Mouse (Mus musculus): Measurements from ENCODE around the gene Zfp423. TPM values are rescaled to one million over a fixed set of nuclear protein-coding genes. Genes with fewer than 3 reads are reported as not detected.

Gene Zfp423
- total and polyA plus RNA-seq, 3 experiments = not detected

DNA sequence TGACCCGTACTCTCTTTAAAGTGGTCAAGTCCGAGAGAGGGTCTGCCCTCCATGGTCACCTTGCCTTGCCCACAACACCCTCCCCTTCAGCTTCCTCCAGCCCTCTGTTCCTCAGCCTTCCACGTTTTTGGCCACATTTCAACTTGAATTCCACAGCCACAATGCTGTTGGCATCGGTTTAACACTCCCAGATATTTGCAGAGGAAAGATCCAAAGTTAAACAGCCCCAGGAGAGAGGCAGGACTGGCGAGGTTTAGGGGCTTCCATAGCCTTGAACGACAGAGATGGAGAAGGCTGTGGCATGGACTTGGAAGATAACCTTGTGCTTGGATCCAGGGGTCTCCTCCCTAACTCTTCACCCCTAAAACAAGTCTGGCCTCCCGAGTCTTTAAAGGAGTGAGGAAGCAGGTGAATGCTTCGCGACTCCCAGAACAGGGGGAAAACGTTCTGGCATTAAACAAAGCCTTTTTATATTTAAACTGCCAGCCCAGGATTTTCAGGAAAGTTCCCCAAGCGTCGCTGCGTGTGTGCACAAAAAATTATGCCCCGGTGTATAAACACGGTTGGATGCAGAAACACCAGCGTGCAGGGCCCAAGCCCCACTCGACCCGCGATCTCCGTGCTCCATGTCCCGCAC is 14.8 kb upstream of the Zfp423 start:
- Histone ChIP-seq H3K4me1 (ENCODE audit: control insufficient read depth in 1 of 2, insufficient read depth in 2 of 2, low read length in 2 of 2) (no peaks in the 10 kb centered on the region), H3K9ac (ENCODE audit: control insufficient read depth, low read depth, low read length, poor library complexity, severe bottlenecking) (no peak overlapping the region), H3K9me3 (replicated peaks; ENCODE audit: insufficient read depth, low read length) (no peaks in the 10 kb centered on the region), H3K4me3 (ENCODE audit: control insufficient read depth in 1 of 2, insufficient read depth in 1 of 2, low read depth in 2 of 2, low read length in 2 of 2) (no peak overlapping the region), H3K36me3 (ENCODE audit: control insufficient read depth in 1 of 2, insufficient read depth in 2 of 2, low read length in 2 of 2) (no peaks in the 10 kb centered on the region), H3K79me2 (ENCODE audit: control insufficient read depth, insufficient read depth, low read length, poor library complexity) (no peaks in the 10 kb centered on the region), H3K27ac (ENCODE audit: control insufficient read depth, low read depth, low read length) (no peak overlapping the region), H3K27me3 (ENCODE audit: control insufficient read depth in 1 of 2, insufficient read depth in 2 of 2, low read length in 2 of 2) (no peaks in the 10 kb centered on the region)
- DNase-seq (ENCODE audit: low read depth, low spot score) = no peak
- TF ChIP-seq SIN3A (IDR thresholded peaks at IDR 0.05; ENCODE audit: low read length) (no peak), CTCF (IDR thresholded peaks at IDR 0.05 in 2 of 3, conservative IDR thresholded peaks at IDR 0.05 in 1 of 3; ENCODE audit: control insufficient read depth in 1 of 3, insufficient read depth in 1 of 3, low read depth in 2 of 3, low read length in 3 of 3, poor library complexity in 1 of 3, severe bottlenecking in 1 of 3) (no peak), HCFC1 (IDR thresholded peaks at IDR 0.05; ENCODE audit: low read depth, low read length) (no peak), MYB (IDR thresholded peaks at IDR 0.05; ENCODE audit: low read depth, low read length) (no peak), MAFK (IDR thresholded peaks at IDR 0.05; ENCODE audit: borderline replicate concordance, low read depth, low read length) (no peak), BHLHE40 (IDR thresholded peaks at IDR 0.05; ENCODE audit: borderline replicate concordance, low read depth, low read length) (no peak), MAZ (IDR thresholded peaks at IDR 0.05; ENCODE audit: low read depth, low read length) (no peak), NELFE (IDR thresholded peaks at IDR 0.05; ENCODE audit: low read depth, low read length) (no peak), TCF12 (IDR thresholded peaks at IDR 0.05; ENCODE audit: low read depth, low read length) (no peak), POLR2AphosphoS2 (IDR thresholded peaks at IDR 0.05; ENCODE audit: low read length) (no peak), ZC3H11A (IDR thresholded peaks at IDR 0.05; ENCODE audit: low read depth, low read length) (no peak), NRF1 (IDR thresholded peaks at IDR 0.05; ENCODE audit: insufficient read depth, low read depth, low read length, poor library complexity, severe bottlenecking) (no peak), RCOR1 (IDR thresholded peaks at IDR 0.05; ENCODE audit: low read depth, low read length) (no peak), POLR2A (IDR thresholded peaks at IDR 0.05; ENCODE audit: control insufficient read depth in 1 of 2, insufficient read depth in 1 of 2, low read depth in 1 of 2, low read length in 2 of 2, poor library complexity in 1 of 2) (no peak), TBP (IDR thresholded peaks at IDR 0.05; ENCODE audit: low read depth, low read length) (no peak), MAX (IDR thresholded peaks at IDR 0.05; ENCODE audit: low read length) (no peak), MXI1 (IDR thresholded peaks at IDR 0.05; ENCODE audit: low read depth, low read length) (no peak), ZNF384 (IDR thresholded peaks at IDR 0.05; ENCODE audit: low read depth, low read length) (no peak), RAD21 (IDR thresholded peaks at IDR 0.05; ENCODE audit: low read depth, low read length) (no peak)

DNA sequence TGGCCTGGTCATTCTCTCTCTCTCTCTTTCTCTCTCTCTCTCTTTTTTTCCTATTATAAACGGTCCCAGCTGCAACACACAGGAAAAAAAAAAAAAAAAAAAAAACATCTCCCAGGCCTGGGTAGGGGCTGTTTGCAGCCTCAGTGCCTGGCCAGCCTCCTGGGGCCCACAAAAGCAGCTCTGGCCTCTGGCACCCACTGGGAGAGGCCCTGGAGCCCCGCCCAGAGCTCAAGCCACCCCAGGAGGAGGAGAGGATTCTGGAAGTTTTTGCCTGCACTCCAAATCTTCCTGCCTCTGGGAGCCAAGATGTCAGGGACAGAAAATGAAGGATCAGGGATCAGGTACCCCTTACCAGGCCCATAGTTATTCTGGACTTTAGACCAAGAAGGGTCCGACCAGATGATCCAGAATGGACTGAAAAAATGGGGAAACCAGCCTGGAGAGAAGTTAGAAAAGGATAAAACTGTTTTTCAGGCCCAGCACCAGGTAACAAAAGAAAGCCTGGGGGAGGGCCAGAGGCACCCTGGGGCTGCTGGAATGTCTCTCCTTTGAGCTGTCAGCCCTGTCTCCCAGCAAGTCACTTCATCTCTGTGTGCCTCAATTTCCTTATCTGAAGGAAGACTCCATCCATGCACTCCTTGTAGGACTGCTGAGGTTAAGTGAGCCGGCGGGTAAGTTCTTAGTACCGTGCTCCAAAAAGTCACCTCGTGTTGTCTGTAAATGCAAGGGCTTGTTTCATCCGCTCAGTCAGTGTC is 8.6 kb upstream of the Zfp423 start:
- Histone ChIP-seq H3K9ac (ENCODE audit: control insufficient read depth, low read depth, low read length, poor library complexity, severe bottlenecking) (no peak overlapping the region), H3K27ac (ENCODE audit: control insufficient read depth, low read depth, low read length) (no peak overlapping the region), H3K9me3 (replicated peaks; ENCODE audit: insufficient read depth, low read length) (no peaks in the 10 kb centered on the region), H3K4me1 (ENCODE audit: control insufficient read depth in 1 of 2, insufficient read depth in 2 of 2, low read length in 2 of 2) (no peaks in the 10 kb centered on the region), H3K79me2 (ENCODE audit: control insufficient read depth, insufficient read depth, low read length, poor library complexity) (no peaks in the 10 kb centered on the region), H3K27me3 (ENCODE audit: control insufficient read depth in 1 of 2, insufficient read depth in 2 of 2, low read length in 2 of 2) (no peaks in the 10 kb centered on the region), H3K36me3 (ENCODE audit: control insufficient read depth in 1 of 2, insufficient read depth in 2 of 2, low read length in 2 of 2) (no peaks in the 10 kb centered on the region), H3K4me3 (ENCODE audit: control insufficient read depth in 1 of 2, insufficient read depth in 1 of 2, low read depth in 2 of 2, low read length in 2 of 2) (no peak overlapping the region)
- no peak for DNase-seq (ENCODE audit: low read depth, low spot score)
- TF ChIP-seq GABPA (IDR thresholded peaks at IDR 0.05; ENCODE audit: low read depth, low read length) (no peak), UBTF (IDR thresholded peaks at IDR 0.05; ENCODE audit: borderline replicate concordance, insufficient read depth, low read depth, low read length) (no peak), RCOR1 (IDR thresholded peaks at IDR 0.05; ENCODE audit: low read depth, low read length) (no peak)
